In genomic region chr8:119394524-119395026, GRCm38 (mm10) we compare ENCODE assay signal across 8 mouse cellular contexts. TPM values are rescaled to one million over a fixed set of nuclear protein-coding genes. Genes with fewer than 3 reads are reported as not detected.
DNase-seq lines count a peak whose midpoint lies in the region; ATAC-seq lines count a peak whose summit lies in the region.

Gene Mlycd (plus strand): TSS chr8:119394878.

- WGBS in heart, embryonic 13.5 days: 2% methylated on average over 44 of the region's 44 CpGs
- 2% methylated on average over 44 of the region's 44 CpGs for WGBS in liver, embryonic 13.5 days (ENCODE audit: insufficient replicate concordance)
- WGBS in stomach, embryonic 16.5 days: 1% methylated on average over 44 of the region's 44 CpGs

- peak within 1 kb of the TSS; percentile 64 for H3K4me3 ChIP-seq in brown adipose tissue, adult 24 weeks (ENCODE audit: insufficient read depth, low read depth, low read length)
- H3K4me3 ChIP-seq in heart, embryonic 13.5 days: peak within 1 kb of the TSS; percentile 89
- H3K4me3 ChIP-seq in liver, embryonic 13.5 days (replicated peaks): peak within 1 kb of the TSS; percentile 79
- peak within 1 kb of the TSS; percentile 81 for H3K4me3 ChIP-seq in stomach, embryonic 16.5 days (replicated peaks; ENCODE audit: low read length)

- peak within 1 kb of the TSS; percentile 99 for H3K4me2 ChIP-seq in heart, embryonic 13.5 days
- peak within 1 kb of the TSS; percentile 99 for H3K4me2 ChIP-seq in liver, embryonic 13.5 days
- peak within 1 kb of the TSS; percentile 99 for H3K4me2 ChIP-seq in stomach, embryonic 16.5 days (ENCODE audit: low read depth, low read length)

- peak; percentile 85 for DNase-seq in CD4-positive, CD25-positive, alpha-beta regulatory T cell, adult 2 months (ENCODE audit: low read depth, low spot score)
- peak; percentile 25 for DNase-seq in fat pad, adult 2 months (ENCODE audit: extremely low read depth, low read depth, low spot score)
- peak; percentile 96 for DNase-seq in kidney, postnatal 14 days
- peak; percentile 81 for DNase-seq in liver, embryonic 13.5 days
- peak; percentile 92 for DNase-seq in neural tube, embryonic 10.5 days (ENCODE audit: extremely low spot score, low spot score)

- peak within 1 kb of the TSS; percentile 87 for H3K27ac ChIP-seq in brown adipose tissue, adult 24 weeks (replicated peaks; ENCODE audit: low read depth, low read length)
- H3K27ac ChIP-seq in heart, embryonic 13.5 days (replicated peaks): peak within 1 kb of the TSS; percentile 90
- peak within 1 kb of the TSS; percentile 71 for H3K27ac ChIP-seq in liver, embryonic 13.5 days
- H3K27ac ChIP-seq in stomach, embryonic 16.5 days (ENCODE audit: low read length): peak within 1 kb of the TSS; percentile 85

- H3K36me3 ChIP-seq in heart, embryonic 13.5 days: peaks cover 8% of the 10 kb centered on the region
- no peaks in the 10 kb centered on the region for H3K36me3 ChIP-seq in liver, embryonic 13.5 days
- no peaks in the 10 kb centered on the region; the same call in 1 of the 2 replicates for H3K36me3 ChIP-seq in stomach, embryonic 16.5 days (ENCODE audit: control insufficient read depth, insufficient read depth, low read length)

- peaks cover 10% of the 10 kb centered on the region; the same call in 1 of the 2 replicates for H3K27me3 ChIP-seq in heart, embryonic 13.5 days (replicated peaks)
- no peaks in the 10 kb centered on the region for H3K27me3 ChIP-seq in liver, embryonic 13.5 days
- no peaks in the 10 kb centered on the region for H3K27me3 ChIP-seq in stomach, embryonic 16.5 days (ENCODE audit: control insufficient read depth, insufficient read depth, low read length)

- ATAC-seq in heart, embryonic 13.5 days (ENCODE audit: extremely low read depth, insufficient number of reproducible peaks, low FRiP score, low TSS enrichment): peak; percentile 85
- peak; percentile 91 for ATAC-seq in liver, embryonic 13.5 days (ENCODE audit: low read depth)
- ATAC-seq in stomach, embryonic 16.5 days (ENCODE audit: insufficient read depth, low FRiP score): peak; percentile 94

- peak within 1 kb of the TSS; percentile 96 for H3K9ac ChIP-seq in heart, embryonic 13.5 days
- H3K9ac ChIP-seq in liver, embryonic 13.5 days: peak within 1 kb of the TSS; percentile 85
- H3K9ac ChIP-seq in stomach, embryonic 16.5 days (ENCODE audit: low read length): peak within 1 kb of the TSS; percentile 92

- no peaks in the 10 kb centered on the region for H3K9me3 ChIP-seq in heart, embryonic 13.5 days
- no peaks in the 10 kb centered on the region for H3K9me3 ChIP-seq in liver, embryonic 13.5 days (replicated peaks)
- H3K9me3 ChIP-seq in stomach, embryonic 16.5 days (replicated peaks; ENCODE audit: control insufficient read depth, low read length): no peaks in the 10 kb centered on the region

- H3K4me1 ChIP-seq in brown adipose tissue, adult 24 weeks (ENCODE audit: control insufficient read depth, insufficient read depth, insufficient read length, low read length): peaks cover 28% of the 10 kb centered on the region
- peaks cover 30% of the 10 kb centered on the region for H3K4me1 ChIP-seq in heart, embryonic 13.5 days
- peaks cover 32% of the 10 kb centered on the region for H3K4me1 ChIP-seq in liver, embryonic 13.5 days (replicated peaks)
- peaks cover 8% of the 10 kb centered on the region; the same call in 1 of the 2 replicates for H3K4me1 ChIP-seq in stomach, embryonic 16.5 days (ENCODE audit: control insufficient read depth, insufficient read depth, low read length)

RNA-seq across cellular contexts. Expression of gene Mlycd, which starts in this region (rescaled TPM):
- polyA plus RNA-seq in brown adipose tissue, adult 24 weeks (2012; ENCODE audit: insufficient read depth, insufficient read length, missing spikeins): 72.3 and 74.2 TPM in 2 replicates
- polyA plus RNA-seq in heart, embryonic 13.5 days (2015; fragmentation: Nextera tagmentation; extraction: Ambion mirVana): 17.0 and 17.1 TPM in 2 replicates
- polyA plus RNA-seq in liver, embryonic 13.5 days (2015; fragmentation: Nextera tagmentation; extraction: Ambion mirVana): 7.3 and 7.7 TPM in 2 replicates
- polyA plus RNA-seq in stomach, embryonic 16.5 days (2015; fragmentation: Nextera tagmentation; extraction: Ambion mirVana): 12.5 and 13.5 TPM in 2 replicates

Comparison
In these comparisons a context has a peak if more than half of its experiments do, and no peak if none do; other contexts are left out.
1. Peak in every context shown above with its lines: DNase-seq, ATAC-seq, H3K4me3 ChIP-seq and H3K27ac ChIP-seq.
2. DNase-seq: peak in every context shown above with its lines; median percentile 96 in kidney, postnatal 14 days; 92 in neural tube, embryonic 10.5 days; 85 in CD4-positive, CD25-positive, alpha-beta regulatory T cell, adult 2 months; 81 in liver, embryonic 13.5 days; 25 in fat pad, adult 2 months.